Mouse (Mus musculus) layer of hippocampus, postnatal 14 days (tissue): ENCODE data around the gene Nars2. TPM values are rescaled to one million over a fixed set of nuclear protein-coding genes. Genes with fewer than 3 reads are reported as not detected.
"Not testable (repeated sequence)": the region's sequence is repeated elsewhere in the genome, so short reads cannot be mapped to it uniquely, and the experiment has no call there.

Experiments
- DNase-seq, 2 experiments: peaks; one replicate each; pipeline ENCODE4 v3.0.0; 2021 to 2022; ENCODE audit warnings: low spot score in 2 of 2, mixed read lengths in 1 of 2
- long read RNA-seq, 2 experiments: library from polyadenylated mRNA; stranded (forward); transcript quantifications; one replicate each; pipeline ENCODE4 v2.0.0; 2021
- total RNA-seq, 2 experiments: library from RNA; stranded (reverse); gene quantifications; 2 replicates each; pipeline ENCODE4 v1.2.3; 2021

The Nars2 gene
- 10 to 100 TPM; 17.6 to 19.4 TPM for total RNA-seq
- long read RNA-seq, experiment 1, transcript Nars2-201 (14 exons, 3,778 nt) = major isoform, 5 of 9 reads
- long read RNA-seq, experiment 1, partial matches to known transcripts = 1 of 9 reads
- long read RNA-seq, experiment 1, other reads (novel, unspliced or antisense) = 3 of 9 reads
- long read RNA-seq, experiment 2, transcript Nars2-201 (14 exons, 3,778 nt) = major isoform, 8 of 12 reads
- long read RNA-seq, experiment 2, partial matches to known transcripts = 1 of 12 reads
- long read RNA-seq, experiment 2, other reads (novel, unspliced or antisense) = 3 of 12 reads

GRCm38 (mm10) chr7:96951281-96952051 lies at the start of gene Nars2:
TSS of gene Nars2 (plus strand) at chr7:96951505.
- DNase-seq = peak; percentile 83 to 92

GRCm38 (mm10) chr7:96902183-96902582 lies 49.1 kb upstream of the Nars2 start:
- no peak for DNase-seq

- peak in 1 of 2 experiments; percentile 57 for DNase-seq
Measured at GRCm38 (mm10) chr7:96903088-96903985, 48.0 kb upstream of the Nars2 start.

- DNase-seq = no peak
Measured at GRCm38 (mm10) chr7:96904442-96904841, 46.9 kb upstream of the Nars2 start.

- no peak for DNase-seq
Measured at GRCm38 (mm10) chr7:96904936-96905335, 46.4 kb upstream of the Nars2 start.

- no peak for DNase-seq
Measured at GRCm38 (mm10) chr7:96905422-96905821, 45.9 kb upstream of the Nars2 start.

GRCm38 (mm10) chr7:96906216-96906615 lies 45.1 kb upstream of the Nars2 start:
- no peak for DNase-seq

GRCm38 (mm10) chr7:96907971-96908680 lies 43.2 kb upstream of the Nars2 start:
- DNase-seq = no peak

GRCm38 (mm10) chr7:96909856-96910255 lies 41.4 kb upstream of the Nars2 start:
- DNase-seq = no peak

- no peak for DNase-seq
Measured at GRCm38 (mm10) chr7:96910310-96910960, 40.9 kb upstream of the Nars2 start.

GRCm38 (mm10) chr7:96914031-96914430 lies 37.3 kb upstream of the Nars2 start:
- DNase-seq = peak; percentile 80 to 85

GRCm38 (mm10) chr7:96915452-96916105 lies 35.7 kb upstream of the Nars2 start:
- DNase-seq = peak; percentile 45 to 76

- no peak for DNase-seq
Measured at GRCm38 (mm10) chr7:96920447-96921095, 30.7 kb upstream of the Nars2 start.

GRCm38 (mm10) chr7:96922927-96923326 lies 28.4 kb upstream of the Nars2 start:
- no peak for DNase-seq

GRCm38 (mm10) chr7:96943715-96944377 lies 7.5 kb upstream of the Nars2 start:
- no peak for DNase-seq

GRCm38 (mm10) chr7:96946501-96946900 lies 4.8 kb upstream of the Nars2 start:
- not testable (repeated sequence) for DNase-seq

GRCm38 (mm10) chr7:96952094-96952493 lies 789 bp downstream of the Nars2 start:
- no peak for DNase-seq

- DNase-seq = no peak
Measured at GRCm38 (mm10) chr7:96959168-96959567, 7.9 kb downstream of the Nars2 start.

- no peak for DNase-seq
Measured at GRCm38 (mm10) chr7:96967188-96967587, 15.9 kb downstream of the Nars2 start.
